Mouse (Mus musculus) brain, embryonic 18.5 days (tissue): ENCODE results near the gene Trim14.

ENCODE experiments used
- DNase-seq: peaks from one replicate; pipeline ENCODE4 v3.0.0-alpha.2; 2012; ENCODE audit warnings: low read depth, low spot score

Gene Trim14

DNA sequence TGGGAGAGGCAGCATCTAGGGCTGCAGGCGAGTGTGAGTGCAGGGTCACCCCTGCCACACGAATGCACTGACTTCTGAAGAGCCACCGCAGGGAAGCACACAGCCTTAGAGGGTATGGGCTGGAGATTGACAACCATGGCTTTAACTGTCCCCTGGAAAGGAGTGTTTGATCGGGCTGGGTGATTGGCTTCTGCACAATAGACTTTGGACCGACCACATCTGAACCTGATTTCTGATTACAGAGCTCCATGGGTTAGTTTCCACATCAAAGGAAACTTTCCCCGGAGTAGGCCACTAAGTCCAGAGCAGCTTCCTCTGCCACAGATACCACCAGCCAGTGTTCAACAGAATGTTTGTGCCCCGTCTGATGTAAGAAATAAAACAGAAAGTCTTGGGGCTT is 6.2 kb downstream of the Trim14 start:
- DNase-seq = no peak

- no peak for DNase-seq
Measured at GRCm38 (mm10) chr4:46527558-46527926, 8.4 kb downstream of the Trim14 start.

- DNase-seq = no peak
Measured at GRCm38 (mm10) chr4:46526798-46527557, 9.0 kb downstream of the Trim14 start.

DNA sequence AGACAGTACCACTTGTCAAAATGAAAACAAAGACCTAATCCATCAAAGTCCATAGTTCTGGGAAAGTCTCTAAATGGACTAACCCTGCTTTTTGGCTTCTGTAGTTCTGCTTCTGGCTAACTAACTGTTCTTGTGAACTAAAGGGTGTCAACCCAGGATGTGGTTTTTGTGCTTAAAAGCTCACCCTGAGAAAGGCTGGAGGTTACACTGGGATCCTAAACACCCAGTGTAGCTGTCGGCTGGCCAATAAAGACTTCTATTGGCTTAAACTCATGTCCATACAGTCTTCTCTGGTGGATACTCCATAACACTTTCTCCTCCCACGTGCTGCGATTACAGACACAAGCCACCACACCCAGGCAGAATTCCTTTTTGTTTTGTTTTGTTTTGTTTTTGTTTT is 9.7 kb downstream of the Trim14 start:
- DNase-seq = no peak

- no peak for DNase-seq
Measured at GRCm38 (mm10) chr4:46523324-46523723, 12.6 kb downstream of the Trim14 start.

DNA sequence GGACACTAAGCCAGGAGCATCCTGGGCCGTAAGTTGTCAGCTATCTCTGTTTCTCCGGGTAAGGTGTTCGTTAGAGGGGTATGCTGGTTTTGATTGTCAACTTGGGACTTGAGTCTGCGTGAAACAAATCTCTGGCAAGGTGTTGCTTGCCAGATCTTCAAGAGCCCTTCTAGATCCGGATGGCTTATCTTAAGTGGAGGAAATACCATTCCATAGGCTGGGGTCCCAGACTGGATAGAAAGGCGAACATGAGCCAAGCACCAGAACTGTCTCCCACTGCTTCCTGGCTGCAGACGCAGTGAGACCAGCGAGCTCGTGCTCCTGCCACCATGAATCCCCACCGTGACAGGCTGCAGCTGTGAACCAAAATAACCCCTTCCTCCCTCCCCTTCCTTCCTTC is 14.5 kb downstream of the Trim14 start:
- DNase-seq = no peak

DNA sequence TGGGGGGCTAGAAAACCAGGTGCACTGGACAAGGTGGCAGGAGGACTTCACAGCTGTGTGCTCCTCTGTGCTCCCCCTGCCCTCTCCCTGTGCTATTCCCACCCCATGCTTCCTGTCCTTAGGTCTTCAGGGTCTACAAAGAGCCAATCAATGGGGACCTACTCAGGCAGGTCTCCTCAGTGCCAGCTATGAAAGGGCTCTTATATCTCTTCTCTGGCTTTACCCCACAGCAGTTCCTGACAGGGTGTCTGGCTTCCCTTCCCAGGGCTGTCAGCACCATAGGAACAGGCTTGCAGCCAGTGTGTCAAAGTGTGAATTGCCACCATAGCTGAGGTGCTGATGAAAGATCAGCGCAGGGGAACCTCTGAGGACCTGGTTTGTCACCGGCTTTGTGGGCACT is 15.4 kb downstream of the Trim14 start:
- DNase-seq = no peak

DNA sequence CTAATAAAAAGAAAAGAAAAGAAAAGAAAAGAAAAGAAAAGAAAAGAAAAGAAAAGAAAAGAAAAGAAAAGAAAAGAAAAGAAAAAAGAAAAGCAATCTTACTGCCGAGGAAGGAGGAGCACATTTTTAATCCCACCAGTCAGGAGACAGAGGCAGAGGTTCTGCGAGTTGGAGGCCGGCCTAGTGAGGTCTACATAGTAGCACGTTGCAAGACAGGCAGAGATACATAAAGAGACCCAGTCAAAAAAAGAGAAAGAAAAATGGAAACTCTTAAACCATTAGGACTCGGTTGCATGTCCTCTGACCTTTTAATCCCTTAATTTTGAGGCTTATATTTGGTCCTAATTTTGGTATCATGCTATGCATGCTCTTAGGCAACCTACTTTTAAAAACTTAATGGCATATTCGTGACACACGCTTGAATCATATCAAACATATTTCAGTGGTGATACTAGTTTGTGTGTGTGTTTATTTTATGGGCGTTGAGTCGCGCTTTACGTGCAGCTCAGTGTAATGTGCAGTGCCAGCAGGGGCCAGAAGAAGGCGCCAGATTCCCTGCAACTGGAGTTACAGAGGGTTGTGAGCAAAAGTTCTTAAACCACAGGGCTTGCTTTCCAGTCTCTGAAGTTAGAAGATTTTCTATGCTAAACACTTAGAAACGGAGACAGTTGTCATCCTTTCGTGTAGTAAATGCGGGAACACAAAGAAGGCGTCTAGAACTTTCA is 28.0 kb downstream of the Trim14 start:
- no peak for DNase-seq

DNA sequence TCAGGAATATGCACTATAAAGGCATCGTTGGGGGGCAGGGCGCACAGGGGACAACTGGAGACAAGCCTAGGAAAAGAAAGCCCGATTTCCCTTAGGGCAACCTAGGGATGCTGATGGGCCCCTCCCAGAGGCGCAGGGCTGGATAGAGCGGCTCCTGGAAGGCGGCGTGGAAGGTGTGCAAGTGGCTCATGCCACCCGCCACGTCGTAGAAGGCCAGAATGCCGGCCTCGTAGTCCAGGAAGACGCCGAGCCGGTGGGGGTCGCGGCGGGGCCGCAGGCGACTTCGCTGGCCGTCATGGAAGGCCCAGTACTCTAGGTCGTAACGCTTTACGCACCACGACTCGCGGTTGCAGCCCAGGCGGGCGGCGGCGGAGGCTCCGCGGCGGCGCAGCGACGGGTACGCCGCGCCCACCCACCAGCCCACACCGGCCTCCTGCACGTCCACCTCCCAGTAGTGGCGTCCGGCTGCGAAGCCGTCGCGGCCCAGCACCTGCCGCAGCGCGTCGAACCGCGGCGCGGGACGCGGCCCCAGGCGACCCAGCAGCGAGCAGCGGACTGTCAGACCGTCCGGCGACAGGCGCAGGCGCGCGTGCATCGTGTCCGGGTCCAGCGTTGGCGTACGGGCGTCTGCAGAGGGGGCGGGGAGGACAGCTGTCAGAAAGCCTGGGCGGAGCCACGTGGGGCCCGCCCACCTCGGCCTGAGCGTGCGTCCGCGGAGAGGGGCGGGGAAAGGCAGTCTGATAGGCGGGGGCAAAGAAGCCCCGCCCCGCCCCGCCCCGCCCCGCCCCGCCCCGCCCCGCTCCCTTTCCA is 28.9 kb downstream of the Trim14 start:
- DNase-seq = peak; percentile 69

DNA sequence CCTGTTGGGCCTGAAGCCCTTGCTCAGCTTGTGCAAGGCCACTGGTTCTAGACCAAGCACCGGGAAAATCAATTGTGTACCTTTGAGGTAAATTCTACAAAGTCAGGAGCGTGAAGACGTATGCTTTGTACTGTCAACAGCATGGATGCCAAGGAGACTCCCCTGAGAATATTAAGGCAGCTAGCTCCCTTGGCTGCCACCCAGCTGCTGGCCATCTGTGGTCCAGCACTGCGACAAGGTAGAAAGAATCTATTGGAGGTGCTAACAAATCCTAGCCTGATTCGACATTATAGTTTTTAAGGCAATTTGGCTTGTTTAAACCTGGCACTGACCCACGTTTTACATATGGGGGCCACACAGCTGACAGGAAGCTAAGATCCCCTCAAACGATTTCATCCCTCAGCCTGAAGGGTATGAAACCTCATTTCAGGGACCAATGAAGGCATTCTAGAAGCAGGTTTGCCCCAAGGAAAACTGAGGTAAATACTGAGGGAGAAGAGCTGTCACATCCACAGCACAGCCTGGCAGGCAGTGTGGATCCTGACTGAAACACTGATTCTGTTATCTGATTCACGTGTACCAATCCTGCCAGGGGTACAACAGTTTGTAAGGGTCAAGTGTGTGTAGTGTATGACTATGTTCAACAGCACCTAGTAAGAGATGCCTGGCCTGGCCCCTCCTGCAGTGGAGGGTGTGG is 30.4 kb downstream of the Trim14 start:
- no peak for DNase-seq

- DNase-seq = no peak
Measured at GRCm38 (mm10) chr4:46503881-46504280, 32.1 kb downstream of the Trim14 start.

DNA sequence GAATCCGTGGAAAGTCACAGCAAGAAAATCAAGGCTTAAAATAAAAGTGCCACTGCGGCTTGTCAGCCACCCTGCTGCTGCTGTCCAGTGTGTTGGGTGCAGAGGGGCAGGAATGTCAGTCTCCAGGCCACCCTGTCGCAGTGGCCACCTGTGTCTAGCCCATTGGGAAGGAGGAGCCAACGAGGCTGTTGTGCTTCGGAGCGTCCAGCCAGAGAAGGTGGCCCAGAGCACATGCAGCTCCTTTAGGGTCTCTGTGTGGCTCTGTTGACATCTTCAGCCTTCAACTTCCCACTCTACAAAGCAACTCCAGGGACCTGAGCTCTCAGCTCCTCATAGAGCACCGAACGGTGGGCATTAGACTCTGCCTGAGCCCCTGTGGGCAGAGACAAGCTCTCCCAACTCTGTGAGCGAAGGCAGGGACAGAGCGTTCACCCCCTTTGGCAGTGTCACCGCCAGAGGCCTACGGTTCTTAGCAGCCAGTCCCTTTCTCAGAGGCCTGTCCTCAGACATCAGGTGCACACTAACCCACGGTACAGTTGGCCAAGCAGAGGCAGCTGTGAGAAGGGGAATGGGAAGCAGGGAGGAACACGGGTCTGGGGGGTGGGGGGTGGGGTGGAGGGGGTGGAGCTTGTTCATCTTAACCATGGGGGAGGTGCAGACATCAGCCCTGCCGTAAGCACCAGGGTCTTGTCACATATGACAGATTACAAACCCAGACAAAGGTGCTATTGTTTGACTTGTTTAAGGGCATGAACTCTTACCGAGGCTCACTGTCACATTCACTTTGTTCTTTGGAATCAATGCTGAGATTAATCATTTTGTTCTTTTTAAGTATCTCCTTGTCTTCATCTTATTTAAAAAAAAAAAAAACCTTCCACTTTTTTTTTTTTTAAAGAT is 33.1 kb downstream of the Trim14 start:
- DNase-seq = no peak

DNA sequence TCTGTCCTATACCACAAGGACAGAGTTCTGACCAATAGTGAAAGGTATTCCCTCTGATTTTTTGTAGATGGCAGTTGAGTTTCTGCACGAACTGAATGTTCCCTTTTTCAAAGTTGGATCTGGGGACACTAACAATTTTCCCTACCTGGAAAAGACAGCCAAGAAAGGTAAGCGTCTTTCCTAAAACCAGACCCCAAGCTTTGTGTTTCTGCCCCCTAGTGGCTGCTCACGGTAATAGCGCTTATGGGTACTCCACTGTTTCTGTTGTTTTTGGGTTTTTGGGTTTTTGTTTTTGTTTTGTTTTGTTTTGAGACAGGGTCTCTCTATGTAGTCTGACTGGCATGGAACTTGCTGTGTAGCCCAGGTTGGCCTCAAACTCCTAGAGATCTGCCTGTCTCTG is 37.0 kb downstream of the Trim14 start:
- no peak for DNase-seq

GRCm38 (mm10) chr4:46498511-46498910 is 37.4 kb downstream of the Trim14 start:
- no peak for DNase-seq

GRCm38 (mm10) chr4:46497286-46497892 is 38.6 kb downstream of the Trim14 start:
- no peak for DNase-seq

GRCm38 (mm10) chr4:46495543-46495942 is 40.4 kb downstream of the Trim14 start:
- no peak for DNase-seq

- no peak for DNase-seq
Measured at GRCm38 (mm10) chr4:46493071-46493470, 42.9 kb downstream of the Trim14 start.

- DNase-seq = peak; percentile 89
Measured at GRCm38 (mm10) chr4:46489028-46489925, 46.7 kb downstream of the Trim14 start, which contains the start of gene Nans. Gene Nans (plus strand): TSS chr4:46489248.

- DNase-seq = no peak
Measured at GRCm38 (mm10) chr4:46487348-46487747, 48.6 kb downstream of the Trim14 start.
